Mouse (Mus musculus): Measurements from ENCODE around the gene Spem2. TPM values are rescaled to one million over a fixed set of nuclear protein-coding genes. Genes with fewer than 3 reads are reported as not detected.

Gene Spem2
- total RNA-seq, 2 experiments from 2014 or later: not detected

DNA sequence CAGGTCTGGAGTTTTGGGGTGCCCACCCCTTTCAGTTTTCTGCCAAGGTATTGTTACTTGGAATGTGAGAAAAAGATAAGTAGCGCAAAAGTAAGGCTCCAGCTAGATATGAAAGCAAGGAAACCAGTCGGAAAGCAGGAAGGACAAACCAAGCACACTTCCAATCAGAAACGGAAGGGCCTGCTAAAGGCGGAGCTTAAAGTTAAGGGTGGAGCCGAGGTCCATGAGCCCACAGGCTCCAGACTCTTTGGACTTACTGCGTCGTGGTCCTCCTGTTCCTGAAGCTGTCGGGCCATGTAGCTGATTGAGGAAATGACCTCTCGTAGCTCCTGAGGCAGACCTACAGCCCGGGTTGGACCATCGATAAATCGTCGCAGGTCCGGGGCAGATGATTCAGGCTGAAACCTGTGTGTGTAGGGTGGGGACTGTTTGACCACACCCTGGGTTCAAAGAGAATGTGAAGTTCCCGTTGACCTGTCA, 33.4 kb downstream of the Spem2 start:
- no peak for TF ChIP-seq CTCF (conservative IDR thresholded peaks at IDR 0.05)
- DNase-seq (ENCODE audit: low spot score in 2 of 2): no peak
- Histone ChIP-seq H3K27ac (no peak overlapping the region), H3K4me3 (peak overlapping the region; percentile 10; the same call in 1 of the 2 replicates)

DNA sequence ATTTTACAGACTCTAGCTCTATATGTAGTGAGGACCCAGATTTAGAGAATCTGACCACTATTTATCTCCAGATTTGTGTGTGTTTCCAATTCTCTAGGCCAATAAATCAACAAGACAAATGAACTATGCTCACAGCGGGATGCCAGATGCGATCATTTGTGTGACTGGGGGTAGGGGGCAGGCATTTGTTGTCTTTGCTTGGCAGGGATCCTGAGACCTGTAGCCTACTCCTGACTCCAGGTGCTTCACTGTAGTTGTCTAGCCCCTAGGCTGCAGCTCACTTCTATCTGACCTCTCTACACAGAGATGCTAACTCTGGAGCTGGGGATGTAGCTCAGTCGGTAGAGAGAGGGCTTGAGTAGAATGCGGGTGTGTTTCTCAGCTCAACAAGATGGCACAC, 36.4 kb downstream of the Spem2 start:
- no peak overlapping the region for H3K4me3 ChIP-seq
- H3K27ac ChIP-seq: no peak overlapping the region
- no peak for TF ChIP-seq CTCF (conservative IDR thresholded peaks at IDR 0.05)
- DNase-seq (ENCODE audit: low spot score in 2 of 2): no peak

DNA sequence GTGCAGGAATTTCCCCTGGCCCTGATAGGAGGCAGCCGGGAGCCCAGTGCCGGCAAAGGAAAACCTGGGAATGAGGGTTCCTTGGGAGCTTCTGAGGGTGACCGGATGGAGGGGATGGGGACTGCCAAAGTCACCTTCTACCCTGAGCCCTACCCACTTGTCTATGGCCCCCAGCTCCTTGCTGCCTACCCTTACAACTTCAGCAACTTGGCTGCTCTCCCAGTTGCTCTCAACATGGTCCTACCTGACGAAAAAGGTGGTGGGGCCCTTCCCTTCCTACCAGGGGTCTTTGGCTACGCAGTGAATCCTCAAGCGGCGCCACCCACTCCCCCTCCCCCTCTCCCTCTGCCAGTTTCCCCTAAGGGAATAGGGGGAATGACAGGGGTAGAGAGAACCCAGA, 39.3 kb downstream of the Spem2 start:
- Histone ChIP-seq H3K4me3 (no peak overlapping the region), H3K27ac (no peak overlapping the region)
- DNase-seq (ENCODE audit: low spot score in 2 of 2): no peak
- no peak for TF ChIP-seq CTCF (conservative IDR thresholded peaks at IDR 0.05)

DNA sequence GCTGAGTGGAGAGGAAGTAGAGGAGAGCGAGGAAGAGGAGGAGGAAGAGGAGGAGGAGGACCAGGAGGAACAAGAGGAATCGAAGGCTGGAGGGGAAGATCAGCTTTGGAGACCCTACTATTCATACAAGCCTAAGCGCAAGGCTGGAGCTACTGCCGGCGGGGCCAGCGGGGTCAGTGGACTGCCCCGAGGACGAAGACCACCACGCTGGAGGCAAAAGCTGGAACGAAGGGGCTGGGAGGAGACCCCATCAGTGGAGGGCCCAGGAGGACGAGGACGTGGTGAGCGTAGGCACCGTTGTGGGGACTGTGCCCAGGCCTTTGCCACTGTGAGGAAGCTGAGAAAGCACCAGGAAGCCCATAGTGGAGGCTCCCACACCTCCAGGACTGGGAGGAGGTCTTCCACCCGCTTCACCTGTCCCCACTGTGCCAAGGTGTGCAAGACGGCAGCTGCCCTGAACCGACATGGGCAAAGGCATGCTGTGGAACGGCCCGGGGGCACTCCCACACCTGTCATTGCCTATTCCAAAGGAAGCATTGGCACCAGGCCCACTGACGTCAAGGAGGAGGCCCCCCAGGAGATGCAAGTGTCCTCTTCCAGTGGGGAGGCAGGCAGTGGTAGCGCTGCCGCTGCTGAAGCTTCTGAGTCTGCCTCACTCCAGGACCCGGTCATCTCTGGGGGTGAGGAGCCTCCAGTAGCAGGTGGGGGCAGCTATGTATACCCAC, 39.8 kb downstream of the Spem2 start:
- H3K27ac ChIP-seq: no peak overlapping the region
- no peak overlapping the region for H3K4me3 ChIP-seq
- DNase-seq (ENCODE audit: low spot score in 2 of 2): no peak
- TF ChIP-seq CTCF (conservative IDR thresholded peaks at IDR 0.05): no peak

DNA sequence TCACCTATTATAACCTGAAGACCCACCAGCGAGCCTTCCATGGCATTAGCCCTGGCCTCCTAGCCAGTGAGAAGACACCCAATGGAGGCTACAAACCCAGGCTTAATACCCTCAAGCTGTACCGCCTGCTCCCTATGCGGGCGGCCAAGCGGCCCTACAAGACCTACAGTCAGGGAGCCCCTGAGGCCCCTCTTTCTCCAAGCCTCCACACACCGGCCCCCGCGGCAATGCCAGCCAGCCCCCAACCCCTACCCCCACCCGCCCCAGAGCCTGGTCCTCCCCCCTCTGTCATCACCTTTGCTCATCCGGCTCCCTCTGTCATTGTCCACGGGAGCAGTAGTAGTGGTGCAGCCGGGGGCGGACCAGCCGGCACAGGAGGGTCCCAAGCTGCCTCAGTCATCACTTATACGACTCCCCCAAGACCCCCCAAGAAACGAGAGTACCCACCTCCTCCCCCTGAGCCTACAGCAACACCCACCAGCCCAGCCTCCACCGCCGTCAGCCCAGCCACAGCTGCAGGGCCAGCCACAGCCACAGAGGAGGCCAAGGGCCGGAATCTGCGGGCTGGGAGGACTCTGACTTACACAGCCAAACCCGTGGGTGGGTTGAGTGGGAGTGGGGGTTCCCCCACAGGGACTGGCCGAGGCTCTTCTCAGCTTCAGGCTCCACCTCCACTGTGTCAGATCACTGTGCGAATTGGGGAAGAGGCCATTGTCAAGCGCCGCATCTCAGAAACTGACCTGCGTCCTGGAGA, 40.6 kb downstream of the Spem2 start:
- H3K4me3 ChIP-seq: no peak overlapping the region
- no peak overlapping the region for H3K27ac ChIP-seq
- DNase-seq (ENCODE audit: low spot score in 2 of 2): no peak
- no peak for TF ChIP-seq CTCF (conservative IDR thresholded peaks at IDR 0.05)

DNA sequence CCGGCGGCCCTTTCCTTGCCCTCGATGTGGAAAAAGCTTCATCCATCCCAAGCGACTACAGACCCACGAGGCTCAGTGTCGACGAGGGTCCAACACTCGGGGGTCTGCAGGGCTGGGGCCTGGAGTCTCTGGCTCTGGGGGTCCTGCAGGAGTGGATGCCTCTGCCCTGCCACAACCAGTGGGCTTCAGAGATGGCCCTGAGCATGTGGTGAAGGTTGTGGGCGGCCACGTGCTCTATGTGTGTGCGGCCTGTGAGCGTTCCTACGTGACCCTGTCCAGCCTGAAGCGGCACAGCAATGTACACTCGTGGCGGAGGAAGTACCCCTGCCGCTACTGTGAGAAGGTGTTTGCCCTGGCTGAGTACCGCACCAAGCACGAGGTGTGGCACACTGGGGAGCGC, 41.8 kb downstream of the Spem2 start:
- no peak overlapping the region for H3K4me3 ChIP-seq
- TF ChIP-seq CTCF (conservative IDR thresholded peaks at IDR 0.05): no peak
- H3K27ac ChIP-seq: no peak overlapping the region
- no peak for DNase-seq (ENCODE audit: low spot score in 2 of 2)

DNA sequence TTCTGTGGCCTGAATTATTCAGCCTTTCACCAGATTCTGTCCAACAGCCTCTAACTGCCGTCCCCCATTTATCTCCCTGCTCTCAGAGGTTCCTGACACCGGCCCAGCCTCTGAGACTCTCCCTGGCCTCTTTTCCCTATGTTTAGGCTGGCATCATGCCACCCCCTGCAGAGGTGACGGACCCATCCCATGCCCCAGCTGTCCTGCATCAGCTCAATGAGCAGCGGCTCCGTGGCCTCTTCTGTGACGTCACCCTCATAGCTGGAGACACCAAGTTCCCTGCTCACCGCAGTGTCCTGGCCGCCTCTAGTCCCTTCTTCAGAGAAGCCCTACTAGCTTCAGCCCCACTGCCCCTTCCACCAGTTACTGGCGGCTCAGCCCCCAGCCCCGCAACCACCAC, 42.5 kb downstream of the Spem2 start:
- no peak overlapping the region for H3K4me3 ChIP-seq
- no peak for TF ChIP-seq CTCF (conservative IDR thresholded peaks at IDR 0.05)
- no peak overlapping the region for H3K27ac ChIP-seq
- DNase-seq (ENCODE audit: low spot score in 2 of 2): no peak

DNA sequence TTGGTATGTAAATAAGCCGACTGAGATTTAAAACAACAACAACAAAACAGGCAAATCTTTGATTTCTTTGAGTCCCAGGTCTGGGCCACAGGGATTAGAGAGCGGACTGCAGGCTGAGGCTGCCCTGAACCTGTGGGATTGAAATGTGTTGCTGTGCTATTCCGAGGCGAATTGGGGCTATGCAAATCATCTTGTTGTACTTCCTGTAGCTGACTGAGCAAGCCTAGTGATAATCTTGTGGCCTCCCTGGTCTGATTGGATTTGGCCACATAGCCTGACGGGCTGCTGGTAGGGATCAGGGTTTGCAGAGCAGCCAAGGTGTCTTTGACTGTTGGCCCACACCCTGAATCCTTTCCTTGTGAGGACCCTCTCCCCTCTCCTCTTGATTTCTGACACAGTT, 43.3 kb downstream of the Spem2 start:
- TF ChIP-seq CTCF (conservative IDR thresholded peaks at IDR 0.05): no peak
- Histone ChIP-seq H3K27ac (no peak overlapping the region), H3K4me3 (no peak overlapping the region)
- DNase-seq (ENCODE audit: low spot score in 2 of 2): no peak

DNA sequence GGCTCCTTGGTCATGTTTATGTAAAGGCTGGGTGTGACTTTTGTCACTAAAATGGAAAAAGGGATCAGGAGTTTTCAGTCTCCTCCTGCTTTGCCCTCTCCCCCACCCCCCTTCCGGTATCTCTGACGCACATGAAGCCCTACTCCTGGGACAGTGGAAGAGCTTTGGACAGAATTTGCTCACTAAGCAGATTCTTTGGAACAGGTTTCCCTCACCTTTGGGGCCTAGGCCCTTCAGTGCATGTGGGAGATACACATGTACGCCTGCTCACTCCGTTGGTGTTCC, 50.7 kb downstream of the Spem2 start:
- H3K4me3 ChIP-seq: peak overlapping the region; percentile 96
- DNase-seq (ENCODE audit: low spot score in 2 of 2): no peak
- peak overlapping the region; percentile 100; the same call in 1 of the 2 replicates for H3K27ac ChIP-seq
- TF ChIP-seq CTCF (conservative IDR thresholded peaks at IDR 0.05): no peak

DNA sequence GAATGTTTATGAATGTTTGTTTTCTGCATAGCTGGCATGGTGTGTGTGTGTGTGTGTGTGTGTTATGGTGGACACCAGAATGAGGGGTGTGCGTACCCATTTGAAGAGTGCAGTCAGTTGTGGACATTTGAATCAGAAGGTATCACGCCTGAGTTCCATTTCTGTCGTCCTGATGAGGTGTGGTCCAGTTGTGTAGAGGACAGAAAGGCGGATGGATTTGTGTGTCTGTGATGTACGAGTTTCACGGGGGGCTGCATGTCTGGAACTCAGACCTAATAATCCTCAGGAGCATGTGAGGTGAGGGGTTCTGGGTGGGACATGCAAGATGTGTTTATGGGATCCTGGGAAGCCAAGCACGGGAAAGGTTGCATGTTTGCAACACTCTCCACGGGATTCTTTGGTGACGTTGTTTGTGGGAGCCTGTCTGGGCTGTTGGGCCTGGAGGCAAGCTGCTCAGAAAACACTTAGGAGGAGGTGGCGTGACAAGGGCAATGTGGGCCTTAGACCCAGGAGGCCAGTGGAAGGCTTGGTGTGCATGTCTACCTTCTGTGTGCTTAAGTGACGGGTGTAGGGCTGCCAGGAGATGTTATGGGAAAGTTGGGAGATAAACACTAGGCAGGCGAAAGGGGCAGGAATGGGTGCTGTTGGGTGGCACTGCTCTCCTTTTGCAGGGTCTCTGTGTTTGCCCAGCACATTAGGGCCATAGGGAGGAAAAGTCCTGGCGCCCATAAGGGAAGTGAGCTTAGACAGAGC, 51.2 kb downstream of the Spem2 start:
- H3K27ac ChIP-seq: peak overlapping the region; percentile 100
- TF ChIP-seq CTCF (conservative IDR thresholded peaks at IDR 0.05): no peak
- DNase-seq (ENCODE audit: low spot score in 2 of 2): no peak
- H3K4me3 ChIP-seq: peak overlapping the region; percentile 96

Other genes with a start within 250 kb of the Spem2 start
- gene Wrap53, start 238.2 kb downstream of the Spem2 start, total RNA-seq (2021): 10 to 100 TPM; 12.0 to 14.3 TPM
- 10 to 100 TPM; 28.5 to 32.3 TPM for gene Trp53, start 238.1 kb downstream of the Spem2 start, total RNA-seq (2021)
- gene Atp1b2, start 212.5 kb downstream of the Spem2 start, total RNA-seq (2021): 100 to 1,000 TPM; 391 to 411 TPM
- gene Shbg, start 200.6 kb downstream of the Spem2 start, total RNA-seq (2021): not detected
- gene Sat2, start 196.4 kb downstream of the Spem2 start, total RNA-seq (2021): 10 to 100 TPM; 15.1 to 15.6 TPM
- gene Fxr2, start 185.5 kb downstream of the Spem2 start, total RNA-seq (2021): 100 to 1,000 TPM; 138 to 143 TPM
- gene Sox15, start 163.2 kb downstream of the Spem2 start, total RNA-seq (2021): under 1 TPM in 1 of 2 experiments, not detected in 1; 0.44 TPM
- 10 to 100 TPM; 54.9 to 59.3 TPM for gene Mpdu1, start 155.8 kb downstream of the Spem2 start, total RNA-seq (2021)
- gene Cd68, start 152.3 kb downstream of the Spem2 start, total RNA-seq (2021): 10 to 100 TPM in 1 of 2 experiments, 1 to 10 TPM in 1; 9.7 to 15.4 TPM
- gene Eif4a1, start 146.0 kb downstream of the Spem2 start, total RNA-seq (2021): 100 to 1,000 TPM; 342 to 344 TPM
- gene Senp3, start 136.4 kb downstream of the Spem2 start, total RNA-seq (2021): 100 to 1,000 TPM; 108 to 132 TPM
- 1 to 10 TPM; 2.1 to 2.5 TPM for gene Tnfsf13, start 132.7 kb downstream of the Spem2 start, total RNA-seq (2021)
- gene Tnfsf12, start 122.6 kb downstream of the Spem2 start, total RNA-seq (2021): 1 to 10 TPM; 8.9 to 9.6 TPM
- gene Tnfsfm13, start 122.4 kb downstream of the Spem2 start, total RNA-seq (2021): 1 to 10 TPM; 1.6 to 2.2 TPM
- 10 to 100 TPM; 64.6 to 65.4 TPM for gene Polr2a, start 59.8 kb downstream of the Spem2 start, total RNA-seq (2021)
- not detected for gene Slc35g3, start 56.5 kb downstream of the Spem2 start, total RNA-seq (2021)
- 100 to 1,000 TPM; 122 to 133 TPM for gene Zbtb4, start 52.6 kb downstream of the Spem2 start, total RNA-seq (2021)
- gene Chrnb1, start 22.5 kb downstream of the Spem2 start, total RNA-seq (2021): 1 to 10 TPM; 1.1 to 1.3 TPM
- 10 to 100 TPM; 25.6 to 28.0 TPM for gene Fgf11, start 16.6 kb downstream of the Spem2 start, total RNA-seq (2021)
- not detected for gene Tmem102, start 12.8 kb downstream of the Spem2 start, total RNA-seq (2021)
- not detected for gene Gm39566, start 3.2 kb downstream of the Spem2 start, total RNA-seq (2021)
- under 1 TPM; 0.34 to 0.49 TPM for gene Spem1, start 3.7 kb upstream of the Spem2 start, total RNA-seq (2021)
- 100 to 1,000 TPM; 197 to 201 TPM for gene Nlgn2, start 19.3 kb upstream of the Spem2 start, total RNA-seq (2021)
- gene Tmem256, start 20.0 kb upstream of the Spem2 start, total RNA-seq (2021): 100 to 1,000 TPM; 113 to 114 TPM
- 10 to 100 TPM; 17.1 to 19.8 TPM for gene Plscr3, start 27.9 kb upstream of the Spem2 start, total RNA-seq (2021)
- gene Tnk1, start 40.3 kb upstream of the Spem2 start, total RNA-seq (2021): not detected
- gene Tmem95, start 59.6 kb upstream of the Spem2 start, total RNA-seq (2021): not detected
- gene Kctd11, start 62.9 kb upstream of the Spem2 start, total RNA-seq (2021): 1 to 10 TPM; 1.3 to 1.4 TPM
- not detected for gene Acap1, start 77.1 kb upstream of the Spem2 start, total RNA-seq (2021)
- gene 2810408A11Rik, start 82.5 kb upstream of the Spem2 start, total RNA-seq (2021): 1 to 10 TPM in 1 of 2 experiments, under 1 TPM in 1; 0.64 to 1.0 TPM
- gene Neurl4, start 82.6 kb upstream of the Spem2 start, total RNA-seq (2021): 100 to 1,000 TPM; 122 to 125 TPM
- 10 to 100 TPM; 35.6 to 41.5 TPM for gene Gps2, start 95.4 kb upstream of the Spem2 start, total RNA-seq (2021)
- gene Eif5a, start 103.5 kb upstream of the Spem2 start, total RNA-seq (2021): 100 to 1,000 TPM; 413 to 441 TPM
- 10 to 100 TPM; 12.4 to 14.5 TPM for gene Ybx2, start 117.3 kb upstream of the Spem2 start, total RNA-seq (2021)
- 1 to 10 TPM; 1.8 to 2.2 TPM for gene Slc2a4, start 129.7 kb upstream of the Spem2 start, total RNA-seq (2021)
- gene Cldn7, start 146.3 kb upstream of the Spem2 start, total RNA-seq (2021): not detected
- gene Ctdnep1, start 162.7 kb upstream of the Spem2 start, total RNA-seq (2021): 100 to 1,000 TPM; 106 to 114 TPM
- gene Elp5, start 164.1 kb upstream of the Spem2 start, total RNA-seq (2021): 10 to 100 TPM; 72.8 to 72.9 TPM
- 100 to 1,000 TPM; 216 to 229 TPM for gene Gabarap, start 172.7 kb upstream of the Spem2 start, total RNA-seq (2021)
- gene Phf23, start 177.3 kb upstream of the Spem2 start, total RNA-seq (2021): 10 to 100 TPM; 40.5 to 42.6 TPM
- 10 to 100 TPM; 40.6 to 45.3 TPM for gene Dvl2, start 182.1 kb upstream of the Spem2 start, total RNA-seq (2021)
- gene Acadvl, start 196.9 kb upstream of the Spem2 start, total RNA-seq (2021): 10 to 100 TPM; 54.9 to 63.7 TPM
- gene Dlg4, start 198.5 kb upstream of the Spem2 start, total RNA-seq (2021): 100 to 1,000 TPM; 880 to 888 TPM
- gene Asgr1, start 235.6 kb upstream of the Spem2 start, total RNA-seq (2021): 1 to 10 TPM in 1 of 2 experiments, under 1 TPM in 1; 0.52 to 1.7 TPM